Mouse (Mus musculus) kidney, postnatal 25 days (tissue): ENCODE measurements around the gene Ifna16.

Experiments used
- DNase-seq, 2 experiments: peaks; one replicate each; pipeline ENCODE4 v3.0.0; 2021; ENCODE audit warnings: mixed read lengths in 2 of 2

The Ifna16 gene

DNA sequence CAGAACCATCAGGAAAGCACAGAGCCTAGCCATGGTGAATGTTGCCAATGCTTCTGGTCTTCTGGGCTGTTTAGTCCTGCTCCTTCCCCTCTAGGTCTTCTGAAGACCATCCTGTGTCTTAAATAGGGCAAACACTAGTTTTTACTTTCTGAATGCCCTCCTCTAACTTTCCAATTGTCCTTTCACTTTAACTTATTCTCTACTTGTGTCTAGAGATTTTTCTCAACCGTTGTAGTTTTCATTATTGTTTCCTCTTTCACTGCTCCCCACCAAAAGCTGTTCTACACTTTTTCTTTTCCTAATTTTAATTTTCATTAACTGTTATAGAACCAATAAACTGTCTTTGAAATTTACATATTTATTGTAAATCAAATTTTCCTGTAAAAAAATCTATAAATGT lies at the start of gene Ifna16:
Gene Ifna16 (minus strand): TSS at position 101 of the 400 bp plus-strand sequence.
- no peak for DNase-seq

DNA sequence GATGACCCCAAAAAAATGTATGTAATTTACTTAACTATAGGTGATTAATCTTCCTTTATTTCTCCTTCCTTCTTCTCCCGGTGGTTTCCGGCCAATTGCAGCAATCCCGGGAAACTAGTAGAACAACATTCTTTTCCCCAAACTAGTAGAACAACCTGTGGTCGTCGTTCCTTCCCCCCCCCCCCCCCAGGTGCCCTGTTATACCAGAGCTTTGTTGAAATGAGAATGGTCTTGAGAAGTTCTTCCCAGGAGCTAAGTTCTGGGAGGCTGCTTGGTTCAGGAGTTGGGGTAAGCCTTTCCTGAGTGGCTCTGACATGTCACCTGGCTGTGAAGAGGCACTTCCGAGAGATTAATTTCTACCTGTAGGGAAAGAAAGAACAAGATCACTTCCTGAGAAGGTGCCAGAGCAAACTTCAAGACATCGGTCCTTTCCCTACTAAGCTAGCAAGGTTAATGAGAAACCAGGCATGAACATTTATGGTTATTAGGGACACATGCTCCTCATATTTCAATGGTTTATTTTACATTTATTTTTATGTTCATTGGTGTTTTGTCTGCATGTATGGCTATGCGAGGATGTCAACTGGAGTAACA lies 46.9 kb upstream of the Ifna16 start:
- DNase-seq = no peak

DNA sequence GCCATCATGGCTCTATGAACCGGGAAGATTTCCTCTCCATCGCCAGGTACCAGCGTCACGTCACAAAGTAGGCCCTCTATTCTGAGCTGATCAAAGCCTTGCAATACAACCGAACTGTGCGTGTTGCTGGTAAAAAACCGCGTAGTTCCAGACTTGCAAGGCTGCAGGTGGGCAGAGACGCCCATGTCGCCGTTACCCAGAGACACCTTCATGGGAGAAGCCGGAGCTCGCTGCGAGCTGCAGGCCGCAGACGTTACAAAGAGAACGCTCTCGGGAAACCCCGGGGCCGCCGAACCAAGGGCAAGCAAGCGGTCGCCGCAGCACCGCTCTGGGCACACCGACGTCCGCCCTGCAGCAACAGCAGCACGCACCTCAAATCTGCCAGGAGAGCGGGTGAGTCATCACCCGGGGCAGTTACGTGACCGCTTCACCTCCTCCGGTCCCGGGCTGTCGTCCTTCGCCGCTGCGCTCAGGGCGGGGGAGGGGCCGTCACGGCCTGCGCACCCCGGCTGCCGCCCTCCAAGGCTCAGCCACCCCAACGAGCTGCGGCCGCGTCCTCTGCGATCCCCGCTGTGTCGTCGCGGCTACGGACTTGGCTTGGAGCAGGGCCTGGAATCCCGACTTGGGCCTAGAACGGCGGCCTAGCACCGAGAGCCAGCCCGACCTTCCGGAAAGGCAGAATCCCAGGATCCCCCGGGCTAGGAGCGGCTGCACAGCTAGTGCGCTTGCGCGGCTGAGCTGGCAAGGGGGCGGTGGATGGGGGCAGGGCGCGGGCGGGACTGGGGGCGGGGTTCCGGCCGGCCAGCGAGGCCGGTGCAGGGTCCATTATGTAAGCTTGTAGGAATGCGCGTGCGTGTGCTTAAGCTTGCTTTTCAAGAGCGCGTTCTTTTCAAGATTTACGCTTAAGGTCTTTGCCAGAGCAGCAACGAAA lies 45.3 kb upstream of the Ifna16 start, which contains the start of the genes Gm26566 and Klhl9:
Gene Gm26566 (plus strand): TSS at position 15 of the 931 bp plus-strand sequence.
Gene Klhl9 (minus strand): TSS at position 675 of the 931 bp plus-strand sequence.
- peak; percentile 92 to 96 for DNase-seq

DNA sequence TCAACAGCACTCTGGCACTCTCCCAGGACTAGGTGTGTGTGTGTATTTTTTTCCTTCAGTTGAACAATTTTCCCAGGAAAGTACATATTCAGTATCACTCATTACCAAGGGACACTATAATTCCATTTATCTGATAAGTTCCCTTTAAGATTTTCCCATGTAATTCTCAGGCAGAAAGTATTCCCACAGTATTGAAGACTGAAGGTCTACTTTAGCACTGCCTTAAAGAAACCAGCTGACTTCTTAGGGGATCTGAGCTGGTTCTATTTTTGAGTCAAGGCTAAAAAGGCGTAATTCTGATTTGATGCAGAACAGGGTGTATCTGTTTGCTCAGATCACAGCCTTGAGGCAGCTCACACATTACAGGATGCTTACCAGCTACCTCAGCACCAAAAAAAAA lies 42.0 kb upstream of the Ifna16 start:
- DNase-seq = peak in 1 of 2 experiments; percentile 31

DNA sequence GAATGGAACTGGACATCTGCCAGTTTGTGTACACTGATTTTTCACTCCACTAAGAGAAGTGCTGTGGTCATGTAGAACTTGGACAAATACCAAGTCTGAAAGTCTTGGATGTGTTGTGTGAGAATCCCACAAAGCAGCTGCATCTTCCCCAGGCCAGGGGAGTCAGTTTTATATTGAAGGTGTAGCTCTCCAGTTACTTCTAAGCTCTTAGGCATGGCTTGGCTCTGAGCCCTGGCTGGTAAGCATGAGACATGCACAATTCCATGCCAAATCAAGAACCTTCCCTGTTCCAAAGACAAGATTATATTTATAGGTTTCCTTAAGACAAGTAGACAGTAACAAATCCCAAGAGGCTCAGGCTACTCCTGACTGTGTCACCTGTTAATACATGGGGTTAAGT lies 38.3 kb upstream of the Ifna16 start:
- DNase-seq = peak in 1 of 2 experiments; percentile 28

DNA sequence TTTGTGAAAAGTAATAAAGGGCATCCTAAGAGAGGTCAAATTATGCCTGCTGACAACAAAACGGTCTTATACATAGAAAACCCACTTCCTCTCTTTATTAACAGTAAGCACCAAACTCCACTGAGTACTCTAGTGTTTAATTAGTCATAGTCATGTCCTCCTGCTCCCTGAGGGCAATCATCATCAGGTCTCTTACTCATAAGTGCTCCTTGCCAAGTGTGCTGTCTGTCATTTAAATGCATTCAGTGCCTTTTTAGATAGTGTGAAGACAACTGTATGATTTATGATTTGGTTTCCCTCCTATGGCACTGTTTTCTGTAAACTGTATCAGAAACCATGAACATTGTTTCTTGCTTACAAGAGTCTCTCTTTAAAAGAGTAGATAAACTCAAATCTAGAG lies 37.6 kb upstream of the Ifna16 start:
- no peak for DNase-seq

DNA sequence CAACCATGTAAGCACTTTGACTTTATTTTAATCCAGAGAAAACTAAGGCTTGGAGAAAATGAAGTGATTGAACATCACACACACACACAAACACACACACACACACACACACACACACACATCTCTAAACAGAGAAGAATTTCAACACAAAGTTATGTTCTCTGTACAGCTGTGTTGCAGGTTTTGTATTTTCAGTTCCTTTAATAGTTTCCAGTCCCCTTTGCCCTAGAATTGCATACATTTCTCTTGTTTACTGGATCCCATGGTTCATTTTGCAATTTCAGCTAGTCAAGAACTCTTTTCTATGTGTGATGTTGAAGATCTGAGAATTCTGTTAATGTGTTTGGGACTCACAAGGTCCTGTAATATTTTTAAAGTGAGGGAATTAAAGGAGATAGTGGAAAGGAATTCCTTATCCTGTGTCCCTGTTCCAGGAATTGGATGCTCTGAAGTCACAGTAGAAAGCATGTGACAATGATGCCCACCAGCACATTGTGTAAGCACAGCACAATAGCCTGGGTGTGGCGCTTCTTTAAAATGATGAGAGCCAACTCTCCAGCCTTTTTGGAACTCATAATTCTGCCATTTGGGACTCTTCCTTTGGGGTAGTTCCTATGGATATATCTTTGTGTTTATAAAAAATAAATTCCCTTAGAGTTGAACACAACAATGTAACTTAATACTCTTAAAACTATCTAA lies 30.6 kb upstream of the Ifna16 start:
- DNase-seq = no peak

DNA sequence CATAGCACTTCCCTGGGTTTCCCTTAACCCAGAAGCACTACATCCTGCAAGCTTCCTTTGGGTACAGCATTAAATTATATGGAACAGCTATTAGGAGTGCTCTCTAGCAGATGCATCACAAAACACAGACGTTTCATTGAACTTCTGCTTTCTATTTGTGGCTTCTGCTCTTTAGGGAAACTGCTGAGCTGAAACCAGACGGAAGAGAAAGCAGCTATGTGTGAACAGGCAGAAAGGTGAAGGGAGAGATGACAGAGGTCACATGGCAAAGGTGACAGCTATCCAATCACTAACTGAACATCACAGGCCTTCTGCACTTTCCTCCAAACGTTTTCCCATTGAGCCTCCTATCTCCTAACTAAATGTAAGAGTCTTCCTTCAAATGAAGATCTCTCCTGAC lies 29.2 kb upstream of the Ifna16 start:
- no peak for DNase-seq

DNA sequence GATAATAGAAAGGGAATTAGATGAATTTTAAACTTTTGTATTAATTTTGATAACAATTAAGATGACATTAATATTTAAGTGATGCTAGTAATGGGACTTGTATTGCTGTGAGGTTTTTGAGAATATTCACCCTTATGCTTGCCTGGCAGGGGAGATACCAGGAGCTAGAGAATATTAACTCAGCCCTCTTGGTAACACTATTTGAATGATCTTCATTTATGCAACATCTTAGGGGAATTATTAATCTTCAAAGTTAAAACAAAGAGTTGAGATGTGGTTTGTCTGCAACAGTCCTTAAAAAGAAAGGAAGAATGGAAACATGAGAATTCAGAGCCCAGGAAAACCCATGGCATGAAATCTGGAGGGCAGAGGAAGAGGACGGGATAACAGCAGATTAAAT lies 22.6 kb upstream of the Ifna16 start:
- DNase-seq = no peak

DNA sequence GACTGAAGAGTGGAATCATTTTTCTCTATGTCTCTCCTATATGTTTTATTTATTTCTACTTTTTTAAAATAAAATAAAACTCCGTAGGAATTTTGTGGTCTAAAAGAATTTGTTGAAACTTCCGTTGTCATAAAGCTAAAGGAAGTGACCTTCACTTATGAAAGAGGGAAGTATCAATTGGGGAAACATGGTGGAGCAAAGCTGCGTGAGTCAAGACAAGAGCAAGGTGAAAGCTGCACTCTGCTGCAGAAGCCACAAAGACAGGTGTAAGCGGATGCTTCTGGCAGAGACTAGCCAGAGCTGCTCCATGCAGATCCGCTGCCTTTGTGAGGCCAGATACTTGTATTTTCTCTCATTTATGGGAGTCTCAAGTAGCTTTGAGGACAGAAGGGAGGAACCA lies 22.1 kb upstream of the Ifna16 start:
- no peak for DNase-seq

DNA sequence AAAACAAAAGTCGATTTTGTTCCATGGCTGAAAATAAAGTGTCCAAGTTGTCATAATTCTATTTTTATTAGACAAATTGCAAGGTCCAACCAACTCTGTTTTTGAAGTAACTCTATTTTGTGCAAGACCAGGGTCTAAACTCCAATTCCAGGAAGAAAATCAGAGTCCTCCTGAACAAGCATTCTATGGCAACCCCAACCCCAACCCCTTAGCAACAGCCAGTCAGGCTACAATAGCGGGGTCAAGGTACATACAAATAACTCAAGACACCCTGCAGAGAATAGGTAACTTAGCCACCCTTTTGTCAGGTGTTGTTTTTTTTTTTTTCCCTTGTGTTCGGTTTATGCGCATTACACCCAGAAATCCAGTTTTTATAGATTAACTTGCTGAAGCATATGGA lies 21.0 kb upstream of the Ifna16 start:
- peak in 1 of 2 experiments; percentile 51 for DNase-seq

DNA sequence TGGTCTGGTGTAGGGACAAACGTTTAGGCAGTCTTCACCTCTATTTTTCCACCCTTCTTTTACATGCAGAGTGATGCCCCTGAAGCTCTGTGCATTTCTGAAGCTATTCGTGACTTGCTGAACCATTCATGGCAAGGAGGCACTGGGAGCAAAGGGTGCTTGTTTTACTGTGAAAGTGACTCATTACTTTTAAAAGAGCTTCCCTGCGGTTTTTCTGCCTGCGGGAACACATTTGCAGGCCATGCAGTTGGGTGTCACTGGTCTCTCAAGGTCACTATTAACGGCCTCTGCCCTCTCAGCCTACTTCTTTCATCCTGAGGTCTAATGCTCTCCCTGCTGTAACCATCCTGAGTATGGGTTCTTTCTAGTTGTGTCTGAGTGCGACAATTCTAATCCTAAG lies 20.4 kb upstream of the Ifna16 start:
- DNase-seq = no peak

DNA sequence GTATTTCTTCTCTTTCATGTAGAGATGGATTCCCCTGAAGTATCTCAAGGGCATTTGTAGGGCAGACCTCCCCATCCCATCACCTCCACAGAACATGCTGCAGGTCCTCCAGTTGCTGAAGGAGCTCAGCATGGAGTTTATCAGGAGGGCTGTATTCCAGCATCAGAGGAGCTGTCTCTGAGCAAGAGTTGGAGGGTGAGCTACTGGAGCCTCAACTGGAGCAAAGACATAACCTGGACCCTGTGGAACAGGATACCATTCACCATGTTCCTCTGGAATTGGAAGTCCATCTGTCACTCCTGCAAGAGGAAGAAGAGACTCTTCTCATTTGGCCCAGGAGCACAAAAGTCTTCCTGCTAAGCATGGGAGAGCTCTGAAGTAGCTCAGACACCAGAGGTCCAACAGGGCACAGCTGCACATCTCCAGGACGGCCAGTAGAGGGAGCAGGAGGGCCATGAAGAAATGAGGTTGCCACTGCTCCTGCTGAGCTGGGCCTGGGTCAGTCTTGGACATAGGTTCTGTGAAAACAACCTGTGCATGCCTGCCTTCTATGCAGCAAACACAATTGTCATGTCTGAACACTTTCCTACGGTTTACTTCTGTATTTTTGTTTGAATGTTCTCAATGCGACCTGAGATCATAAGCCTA lies 19.6 kb upstream of the Ifna16 start:
- peak; percentile 73 to 79 for DNase-seq

DNA sequence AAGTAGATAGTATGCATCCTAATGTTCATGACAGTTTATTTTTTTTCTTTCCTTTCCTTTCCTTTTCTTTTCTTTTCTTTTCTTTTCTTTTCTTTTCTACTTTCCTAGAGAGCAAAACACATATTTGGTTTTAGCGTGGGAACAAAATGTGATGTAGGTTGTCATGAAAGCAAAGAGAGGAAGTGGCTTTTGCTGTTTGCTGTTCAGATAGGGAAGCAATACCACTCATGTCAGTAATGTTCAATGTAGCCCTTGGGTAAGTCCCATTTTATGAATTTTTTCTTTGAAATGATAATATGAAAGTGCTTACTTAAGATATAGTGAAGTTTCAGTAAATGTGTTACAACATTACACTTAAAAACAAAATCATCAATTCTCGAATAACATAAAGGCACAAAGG lies 16.7 kb upstream of the Ifna16 start:
- DNase-seq = no peak

DNA sequence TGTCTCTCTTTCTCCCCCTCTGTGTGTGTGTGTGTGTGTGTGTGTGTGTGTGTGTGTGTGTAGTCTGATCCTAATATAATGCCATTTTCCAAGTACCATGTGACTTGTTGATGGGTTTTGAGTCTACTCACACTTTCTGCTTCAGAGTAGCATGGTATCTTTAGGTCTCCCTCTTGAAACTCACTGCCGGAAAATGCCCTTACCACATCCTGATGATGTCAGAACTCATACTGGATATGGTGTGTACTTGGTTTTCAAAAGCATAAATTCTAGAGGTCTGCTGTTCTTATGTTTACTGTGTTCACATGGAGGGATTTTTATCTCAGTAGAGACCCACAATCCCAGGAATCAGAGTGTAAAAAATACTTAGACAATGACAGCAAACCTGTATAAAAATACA lies 15.8 kb upstream of the Ifna16 start:
- no peak for DNase-seq

DNA sequence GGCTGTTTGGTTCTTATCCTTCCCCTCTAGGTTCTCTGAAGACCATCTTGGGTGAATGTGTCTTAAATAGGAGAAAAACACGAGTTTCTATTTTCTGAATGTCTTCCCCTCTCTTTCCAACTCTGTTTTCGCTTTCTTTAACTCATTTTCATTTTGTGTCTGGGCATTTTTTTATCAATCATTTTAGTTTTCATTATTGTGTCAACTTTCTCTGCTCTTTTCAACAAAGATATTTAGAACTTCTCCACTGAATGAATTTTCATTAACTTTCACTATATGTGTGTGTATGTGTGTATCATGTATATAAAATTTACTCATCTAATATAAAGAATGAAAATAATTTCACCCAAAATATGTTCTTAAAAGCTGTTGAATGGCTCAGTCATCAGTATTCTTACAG lies 14.5 kb upstream of the Ifna16 start, which contains the start of gene Ifnab:
Gene Ifnab (minus strand): TSS at position 101 of the 400 bp plus-strand sequence.
- DNase-seq = no peak

DNA sequence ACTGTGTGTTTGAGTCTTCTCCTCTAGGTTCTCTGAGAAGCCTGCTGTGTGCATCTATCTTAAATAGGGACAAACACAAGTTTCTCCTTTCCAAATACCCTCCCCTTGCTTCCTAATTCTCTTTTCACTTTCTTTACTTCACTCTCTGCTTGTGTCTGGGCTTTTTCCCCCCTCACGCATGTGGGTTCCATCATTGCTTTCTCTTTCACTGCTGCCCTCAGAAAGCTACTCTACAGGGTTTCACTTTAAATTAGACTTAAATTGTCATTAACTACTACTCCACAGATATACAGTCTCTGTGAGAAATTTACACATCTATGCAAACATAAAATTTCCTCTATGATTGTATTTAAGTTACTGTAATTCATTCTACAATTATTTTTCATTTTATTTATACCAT lies 7.1 kb upstream of the Ifna16 start, which contains the start of gene Ifna2:
Gene Ifna2 (minus strand): TSS at position 101 of the 400 bp plus-strand sequence.
- no peak for DNase-seq

DNA sequence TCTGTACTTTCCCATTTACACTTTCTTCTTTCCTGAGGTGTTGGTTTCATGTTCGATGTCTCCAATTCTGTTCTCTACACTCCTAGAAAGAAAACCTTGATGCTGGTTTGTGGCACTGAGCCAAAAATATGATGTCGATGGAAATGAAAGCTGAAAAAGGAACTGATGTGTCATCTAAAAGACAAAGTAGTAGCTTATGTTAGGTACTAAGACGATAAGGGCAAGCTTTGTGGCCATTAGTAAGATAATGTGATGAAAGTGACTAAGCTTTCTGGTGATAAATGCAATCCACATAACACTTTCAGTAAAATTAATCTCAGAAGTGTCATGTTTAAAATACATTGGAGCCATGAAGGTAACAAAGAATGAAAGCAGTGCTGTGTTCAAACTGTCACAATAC lies 4.6 kb upstream of the Ifna16 start:
- DNase-seq = no peak

DNA sequence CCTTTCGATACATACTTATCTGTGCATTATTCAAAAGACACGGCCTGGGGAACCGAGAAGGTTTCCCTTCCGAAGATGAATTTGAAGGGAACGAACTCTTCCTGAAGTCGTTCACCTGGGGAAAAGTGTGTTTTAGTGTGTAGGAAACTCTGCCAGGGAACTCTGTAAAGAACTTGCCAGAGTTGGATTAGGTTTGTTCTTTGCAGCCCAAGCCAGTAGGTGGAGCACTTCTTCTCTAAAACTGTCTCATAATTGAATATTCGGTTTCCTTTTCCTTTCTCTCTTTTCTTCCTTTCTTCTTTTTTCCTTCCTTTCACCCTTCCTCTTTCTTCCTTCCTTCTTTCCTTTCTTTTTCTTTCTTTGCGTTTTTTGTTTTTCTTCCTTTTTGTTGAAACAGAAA lies 3.6 kb upstream of the Ifna16 start:
- peak in 1 of 2 experiments; percentile 47 for DNase-seq

DNA sequence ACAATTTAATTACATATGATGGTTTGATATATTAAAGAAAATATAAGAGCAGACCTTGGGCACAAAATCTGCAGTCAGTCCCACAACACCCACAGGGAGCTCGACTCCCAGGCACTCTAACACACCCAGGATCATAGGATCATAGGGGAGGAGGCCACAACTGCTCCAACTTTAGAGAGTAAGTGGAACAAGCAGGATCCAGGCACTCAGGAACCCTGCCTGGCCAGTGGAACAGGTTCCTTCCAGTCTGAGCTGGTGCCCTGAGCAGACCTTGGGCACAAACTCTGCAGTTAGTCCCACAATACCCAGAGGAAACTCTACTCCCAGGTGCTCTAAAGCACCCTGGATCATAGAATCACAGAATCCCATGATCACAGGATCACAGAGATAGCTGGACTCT lies 21.3 kb downstream of the Ifna16 start:
- DNase-seq = peak; percentile 25 to 58

DNA sequence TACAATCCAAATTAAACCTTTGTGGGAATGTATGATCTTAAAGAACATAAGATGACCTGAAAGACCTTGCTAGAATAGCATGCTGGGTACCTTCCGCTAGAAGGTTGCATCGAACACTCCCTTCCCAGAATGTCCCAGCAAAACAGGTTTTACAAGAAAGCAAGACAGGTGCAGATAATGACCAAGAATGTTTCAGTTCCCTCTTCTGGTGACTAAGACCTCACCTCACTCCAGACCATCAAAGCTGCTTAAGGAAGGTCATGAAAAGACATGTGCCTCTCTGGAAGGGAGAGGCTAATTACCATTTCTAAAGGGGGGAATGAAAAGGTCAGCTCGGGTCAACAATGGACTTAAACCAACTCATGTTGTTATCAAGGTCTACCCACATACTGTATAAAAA lies 23.1 kb downstream of the Ifna16 start:
- no peak for DNase-seq

DNA sequence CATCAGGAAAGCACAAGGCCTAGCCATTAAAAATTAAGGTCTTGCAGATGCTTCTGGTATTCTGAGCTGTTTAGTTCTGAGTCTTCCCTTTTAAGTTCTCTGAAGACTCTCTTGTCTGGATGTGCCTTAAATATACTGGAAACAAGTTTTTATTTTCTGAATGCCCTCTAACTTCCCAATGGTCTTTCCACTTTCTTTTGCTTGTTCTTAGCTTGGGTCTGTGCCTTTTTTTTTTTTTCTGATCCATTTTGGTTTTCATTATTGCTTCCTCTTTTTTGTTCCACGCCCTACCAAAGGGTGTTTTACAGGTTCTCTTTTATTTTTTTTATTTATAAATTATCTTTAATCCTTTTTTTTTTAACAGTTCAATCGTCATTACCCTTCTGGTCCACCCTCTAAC lies 32.4 kb downstream of the Ifna16 start, which contains the start of gene Ifna13:
Gene Ifna13 (minus strand): TSS at position 101 of the 400 bp plus-strand sequence.
- DNase-seq = no peak

DNA sequence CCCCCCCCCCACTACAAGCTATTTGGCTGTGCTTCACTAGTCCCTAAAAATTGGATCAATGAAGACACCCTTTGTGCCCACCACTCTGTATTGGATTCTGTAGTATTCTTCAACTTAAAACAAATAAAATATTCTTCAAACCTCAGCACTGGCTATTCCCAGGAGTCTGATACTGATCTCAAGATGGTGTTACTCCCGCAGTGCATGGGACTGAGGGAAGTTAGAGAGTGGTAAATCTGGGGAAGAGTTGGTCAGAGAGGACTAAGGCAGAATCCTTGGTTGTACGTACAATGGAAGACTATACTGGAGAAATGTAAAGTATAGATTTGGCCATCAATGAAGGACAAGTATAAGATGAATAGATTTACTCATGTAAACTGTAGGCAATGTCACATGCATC lies 34.2 kb downstream of the Ifna16 start:
- no peak for DNase-seq
